Mouse (Mus musculus) spleen, postnatal 36 days (tissue): Measurements from ENCODE around the gene Cfhr1.

Experiments used
- DNase-seq, 2 experiments: peaks; one replicate each; pipeline ENCODE4 v3.0.0; 2022; ENCODE audit warnings: low spot score in 2 of 2, mixed read lengths in 1 of 2

Cfhr1 gene

DNA sequence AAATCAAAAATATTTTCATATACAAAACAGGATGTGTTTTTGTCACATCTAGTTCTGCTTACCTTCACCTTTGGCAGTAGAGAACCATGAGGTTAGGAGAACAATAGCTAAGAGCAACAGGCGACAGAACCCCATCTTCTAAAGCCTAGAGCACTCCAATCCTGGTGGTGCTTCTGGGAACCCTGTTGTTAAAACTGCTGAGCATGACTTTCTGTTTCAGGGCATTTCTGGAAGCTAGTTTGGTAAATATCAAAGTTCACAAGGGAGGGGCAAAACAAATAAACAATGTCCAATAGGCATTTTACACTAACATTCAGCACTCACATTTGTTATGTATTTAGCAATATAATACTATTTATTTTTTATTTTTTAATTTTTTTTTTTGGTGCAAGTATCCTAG, at the start of gene Cfhr1:
Gene Cfhr1, minus strand, starts transcription at position 249 of the 400 bp plus-strand sequence.
- DNase-seq: no peak

GRCm38 (mm10) chr1:139551311-139551710, 8.8 kb downstream of the Cfhr1 start:
- DNase-seq: no peak

DNA sequence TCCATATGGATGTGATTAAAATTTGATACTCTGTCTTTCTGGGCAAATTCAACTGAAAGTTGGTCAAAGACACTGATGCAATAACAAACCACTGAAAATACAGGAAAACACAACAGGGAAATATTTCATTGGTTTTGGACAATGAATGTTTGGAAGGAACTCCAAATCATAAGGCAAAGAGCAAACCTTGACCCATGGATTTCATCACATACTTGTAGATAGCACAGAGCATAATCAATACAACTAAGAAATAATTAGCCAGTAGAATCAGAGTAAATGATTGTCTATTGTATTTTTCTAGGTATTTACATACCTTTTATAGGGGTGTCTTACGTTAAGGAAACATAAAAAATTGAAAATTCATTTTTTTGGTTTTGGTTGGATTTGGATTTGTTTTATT, 11.5 kb downstream of the Cfhr1 start:
- no peak for DNase-seq

DNA sequence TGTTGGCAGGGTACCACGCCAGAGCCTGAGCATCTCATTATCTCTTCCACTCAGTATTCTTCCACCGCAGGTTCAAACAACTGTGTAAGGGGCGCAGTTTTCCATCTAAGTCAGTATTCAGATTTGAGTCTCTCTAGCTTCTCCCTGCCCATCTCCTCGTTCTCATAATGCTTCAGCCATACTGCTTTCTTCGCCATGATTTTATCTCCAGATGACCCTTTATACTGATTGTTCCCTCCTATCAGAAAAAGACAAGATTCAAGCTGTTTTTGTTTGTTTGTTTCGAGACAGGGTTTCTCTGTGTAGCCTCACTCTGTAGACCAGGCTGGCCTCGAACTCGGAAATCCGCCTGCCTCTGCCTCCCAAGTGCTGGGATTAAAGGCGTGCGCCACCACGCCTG, 45.5 kb downstream of the Cfhr1 start:
- no peak for DNase-seq

DNA sequence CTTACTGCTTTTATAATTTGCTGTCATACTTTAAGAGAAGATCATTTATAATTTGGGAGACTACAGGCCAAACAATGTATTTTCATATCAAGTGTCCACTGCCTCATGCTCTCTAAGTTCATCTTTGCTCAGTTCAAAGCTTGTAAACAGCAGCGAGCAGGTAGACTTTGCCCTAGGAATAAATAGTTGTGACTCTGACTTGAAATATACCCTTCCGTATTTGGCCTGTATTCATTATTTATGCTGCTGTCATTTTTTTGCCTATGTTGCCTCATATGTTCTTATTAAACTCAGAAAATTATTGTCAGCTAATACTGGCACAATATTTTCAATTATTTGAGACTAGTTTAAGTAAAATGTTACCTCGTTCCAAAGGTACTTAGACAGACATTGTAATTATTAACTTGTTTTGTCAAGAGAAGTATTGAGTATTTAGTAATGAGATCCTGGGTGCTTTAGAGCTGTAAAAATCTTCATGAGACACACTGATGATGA, 58.8 kb downstream of the Cfhr1 start, which contains the start of gene F13b:
Gene F13b, plus strand, starts transcription at position 445 of the 495 bp plus-strand sequence.
- DNase-seq: no peak

- DNase-seq: no peak
Observed at GRCm38 (mm10) chr1:139499751-139500150, 60.3 kb downstream of the Cfhr1 start.
